Mouse (Mus musculus) left cerebral cortex, adult 2 months (tissue): ENCODE measurements at regions not wholly inside any gene's neighbourhood (a gene's known extent, or its start where the extent isn't known, plus 50 kb on each side); places are given as distances from the start of the nearest gene placed in this dataset.

ENCODE experiments used
- DNase-seq, 2 experiments: peaks; one replicate each; pipeline ENCODE4 v3.0.0; 2021 to 2022; ENCODE audit warnings: low spot score in 2 of 2, mixed read lengths in 1 of 2; ENCODE audit errors: extremely low spot score in 1 of 2
- H3K27ac ChIP-seq: fragments of 200-600 bp; 2 replicates; pipeline ENCODE4 v1.8.1; 2022
- H3K4me3 ChIP-seq: fragments of 200-600 bp; 2 replicates; pipeline ENCODE4 v1.8.1; 2022
- CTCF ChIP-seq: fragments of 200-600 bp; IDR thresholded peaks from 2 replicates; pipeline ENCODE4 v1.8.1; 2022; ENCODE audit warnings: antibody characterized with exemption, mild to moderate bottlenecking, moderate library complexity
- intact Hi-C: fragments of 180-260 bp; cut with DNase I; formaldehyde crosslinking; loops from one replicate; pipeline ENCODE4 v1.15.1; 2025

DNA sequence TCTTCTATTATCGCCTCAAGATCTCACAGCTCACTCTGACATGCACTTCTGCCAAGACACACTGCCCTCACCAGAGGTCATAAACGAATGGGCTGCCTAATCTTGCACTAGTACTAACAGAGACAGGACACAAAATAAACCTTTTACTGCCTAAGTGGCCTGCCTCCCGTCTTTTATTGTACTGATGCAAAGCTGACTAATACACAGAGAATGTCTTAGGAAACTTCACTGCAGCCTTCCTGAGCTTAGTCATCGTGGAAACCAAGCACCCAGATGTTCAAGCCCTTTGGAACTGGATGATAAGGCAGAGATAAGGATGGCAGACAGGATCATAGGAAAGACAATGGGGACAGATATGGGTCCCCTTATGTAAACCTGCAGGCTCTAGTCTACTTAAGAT lies 57.3 kb upstream of the Pcgf5 start:
- intact Hi-C loops: no loop called here
- DNase-seq: no peak
- Histone ChIP-seq H3K27ac (no peak overlapping the region), H3K4me3 (no peak overlapping the region)
- TF ChIP-seq CTCF: no peak

DNA sequence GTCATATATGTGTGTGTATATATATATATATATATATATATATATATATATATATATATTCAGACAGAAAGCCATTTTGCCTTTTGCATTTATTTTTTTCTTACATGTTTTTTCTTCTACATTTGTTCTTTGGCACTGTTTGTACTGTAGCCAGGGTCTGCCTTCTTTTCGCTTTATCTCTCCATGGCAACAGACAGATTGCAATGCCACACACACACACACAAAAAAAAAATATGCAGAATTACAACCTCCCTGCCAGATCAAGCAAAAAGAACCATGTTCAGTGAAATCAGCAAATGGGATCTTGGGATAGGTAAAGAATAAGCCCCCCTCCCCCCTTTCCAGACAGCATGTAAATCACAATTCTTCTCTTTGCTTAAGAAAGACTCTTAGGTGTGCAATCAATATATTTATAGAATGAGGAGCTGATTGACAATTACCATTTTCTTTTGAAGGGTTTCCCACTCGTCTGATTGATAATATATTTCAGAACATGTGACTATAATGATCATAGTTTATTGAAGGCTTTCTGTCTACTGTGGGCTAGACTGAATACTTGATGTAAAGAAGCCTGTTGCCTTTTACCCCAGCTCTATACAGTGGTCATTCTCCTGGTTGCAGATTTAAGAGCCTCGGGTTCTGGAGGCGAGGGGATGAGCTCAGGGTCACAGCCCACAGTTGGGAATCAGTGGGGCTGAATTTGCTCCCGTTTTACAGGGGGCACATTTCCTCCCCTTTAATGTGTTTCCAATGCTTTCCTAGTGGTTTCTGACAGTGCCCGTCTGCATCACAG lies 54.7 kb upstream of the Pcgf5 start:
- no peak overlapping the region for H3K27ac ChIP-seq
- no peak for TF ChIP-seq CTCF
- no peak for DNase-seq
- H3K4me3 ChIP-seq: no peak overlapping the region
- intact Hi-C loops: no loop called here
